In genomic region chr11:103268350-103268749, GRCm38 (mm10) we compare ENCODE assay signal across 10 mouse cellular contexts. TPM values are rescaled to one million over a fixed set of nuclear protein-coding genes. Genes with fewer than 3 reads are reported as not detected.
DNase-seq lines count a peak whose midpoint lies in the region; ATAC-seq and TF ChIP-seq lines count a peak whose summit lies in the region.
"Had no signal": no experiment of that assay in that cellular context is flagged by ENCODE, and none has a peak within 500 bp of the region (broad histone marks: within the 10 kb centered on the region; RNA-seq: fewer than 3 reads in every experiment).

No protein-coding gene starts in this region.

- WGBS in heart, embryonic 11.5 days (ENCODE audit: insufficient replicate concordance) = 86% methylated on average over 4 of the region's 4 CpGs
- WGBS in hindbrain, embryonic 11.5 days = 80% methylated on average over 4 of the region's 4 CpGs
- WGBS in midbrain, embryonic 10.5 days = 87% methylated on average over 4 of the region's 4 CpGs

- no peak overlapping the region for H3K9ac ChIP-seq in heart, embryonic 11.5 days (ENCODE audit: low read depth, low read length)
- H3K9ac ChIP-seq in ES-Bruce4 (ENCODE audit: low read depth, poor library complexity, severe bottlenecking) = 0 out of 2 replicates have a peak overlapping the region, but pooled peaks have one; percentile 21
- peak overlapping the region; percentile 58; the same call in 1 of the 2 replicates for H3K9ac ChIP-seq in hindbrain, embryonic 11.5 days (ENCODE audit: low read depth, low read length)

- no peak for ATAC-seq in heart, embryonic 11.5 days (replicated peaks; ENCODE audit: insufficient number of reproducible peaks, low FRiP score, low TSS enrichment)
- ATAC-seq in hindbrain, embryonic 11.5 days (ENCODE audit: low FRiP score) = no peak

- no peak for TF ChIP-seq EP300 in ES-Bruce4 (IDR thresholded peaks at IDR 0.05; ENCODE audit: insufficient read depth, low read depth, low read length)

- DNase-seq in heart, postnatal 4 days = no peak
- no peak for DNase-seq in hindbrain, embryonic 11.5 days (ENCODE audit: low spot score)
- DNase-seq in midbrain, embryonic 10.5 days (ENCODE audit: low spot score) = no peak
- no peak for DNase-seq in urinary bladder, adult 18-20 months (ENCODE audit: low spot score in 2 of 2)
- DNase-seq in yolk sac, embryonic 10.5 days (ENCODE audit: low spot score) = no peak
- DNase-seq in embryo, embryonic 11 days = no peak

- TF ChIP-seq CTCF in ES-Bruce4 (IDR thresholded peaks at IDR 0.05; ENCODE audit: low read depth, low read length) = no peak

- no peaks in the 10 kb centered on the region for H3K36me3 ChIP-seq in heart, embryonic 11.5 days (ENCODE audit: control insufficient read depth, insufficient read depth, low read length)
- H3K36me3 ChIP-seq in ES-Bruce4 (ENCODE audit: control insufficient read depth, insufficient read depth, low read length, poor library complexity, severe bottlenecking) = no peaks in the 10 kb centered on the region
- H3K36me3 ChIP-seq in hindbrain, embryonic 11.5 days (ENCODE audit: control insufficient read depth, insufficient read depth, low read length) = no peaks in the 10 kb centered on the region
- no peaks in the 10 kb centered on the region for H3K36me3 ChIP-seq in midbrain, embryonic 10.5 days

- no peak overlapping the region for H3K27ac ChIP-seq in heart, embryonic 11.5 days (ENCODE audit: low read depth, low read length)
- no peak overlapping the region for H3K27ac ChIP-seq in ES-Bruce4 (ENCODE audit: insufficient read depth, low read length)
- peak overlapping the region; percentile 93 for H3K27ac ChIP-seq in hindbrain, embryonic 11.5 days (ENCODE audit: low read depth, low read length)
- H3K27ac ChIP-seq in midbrain, embryonic 10.5 days (replicated peaks) = peak overlapping the region; percentile 92

- H3K4me2 ChIP-seq in heart, embryonic 11.5 days = peak overlapping the region; percentile 87
- peak overlapping the region; percentile 63; the same call in 1 of the 2 replicates for H3K4me2 ChIP-seq in hindbrain, embryonic 11.5 days (replicated peaks; ENCODE audit: low read depth, low read length)

- peaks cover 10% of the 10 kb centered on the region; the same call in 1 of the 2 replicates for H3K4me1 ChIP-seq in heart, embryonic 11.5 days (ENCODE audit: control insufficient read depth, insufficient read depth, low read length)
- no peaks in the 10 kb centered on the region for H3K4me1 ChIP-seq in ES-Bruce4 (ENCODE audit: control insufficient read depth, insufficient read depth, low read length)
- H3K4me1 ChIP-seq in hindbrain, embryonic 11.5 days (replicated peaks; ENCODE audit: control insufficient read depth, insufficient read depth, low read length) = peaks cover 8% of the 10 kb centered on the region; the same call in 1 of the 2 replicates
- peaks cover 71% of the 10 kb centered on the region for H3K4me1 ChIP-seq in midbrain, embryonic 10.5 days

- no peaks in the 10 kb centered on the region for H3K9me3 ChIP-seq in heart, embryonic 11.5 days (replicated peaks; ENCODE audit: control insufficient read depth, low read length)
- no peaks in the 10 kb centered on the region for H3K9me3 ChIP-seq in ES-Bruce4 (replicated peaks; ENCODE audit: control insufficient read depth, insufficient read depth, low read length, poor library complexity, severe bottlenecking)
- H3K9me3 ChIP-seq in hindbrain, embryonic 11.5 days (ENCODE audit: control insufficient read depth, low read length) = no peaks in the 10 kb centered on the region
- no peaks in the 10 kb centered on the region for H3K9me3 ChIP-seq in midbrain, embryonic 10.5 days (replicated peaks)
- H3K9me3 ChIP-seq: megakaryocyte, embryonic 14.5 days had no signal

- TF ChIP-seq POLR2A in ES-Bruce4 (IDR thresholded peaks at IDR 0.05; ENCODE audit: insufficient read depth, low read length) = no peak

- H3K27me3 ChIP-seq in heart, embryonic 11.5 days (ENCODE audit: control insufficient read depth, insufficient read depth, low read length) = no peaks in the 10 kb centered on the region
- no peaks in the 10 kb centered on the region for H3K27me3 ChIP-seq in ES-Bruce4 (ENCODE audit: control insufficient read depth, insufficient read depth, low read length, poor library complexity, severe bottlenecking)
- H3K27me3 ChIP-seq in hindbrain, embryonic 11.5 days (ENCODE audit: control insufficient read depth, insufficient read depth, low read length) = no peaks in the 10 kb centered on the region
- H3K27me3 ChIP-seq in midbrain, embryonic 10.5 days (ENCODE audit: low read depth, poor library complexity, severe bottlenecking) = no peaks in the 10 kb centered on the region

- no peak overlapping the region for H3K4me3 ChIP-seq in heart, embryonic 11.5 days (ENCODE audit: low read depth, low read length)
- no peak overlapping the region for H3K4me3 ChIP-seq in ES-Bruce4 (ENCODE audit: low read depth, low read length)
- peak overlapping the region; percentile 37; the same call in 1 of the 2 replicates for H3K4me3 ChIP-seq in hindbrain, embryonic 11.5 days (ENCODE audit: low read depth, low read length)
- H3K4me3 ChIP-seq in midbrain, embryonic 10.5 days = peak overlapping the region; percentile 67

RNA-seq across cellular contexts. Expression of gene Map3k14, which starts 1.1 kb away (rescaled TPM):
- polyA plus RNA-seq in heart, embryonic 11.5 days (2014; fragmentation: Nextera tagmentation; extraction: Ambion mirVana) = 1.4 and 1.7 TPM in 2 replicates
- total RNA-seq in heart, postnatal 4 days (2021) = 1 to 10 TPM; 2.7 to 3.4 TPM
- 2.2 and 3.3 TPM in 2 replicates for polyA plus RNA-seq in ES-Bruce4 (2011; ENCODE audit: insufficient read depth, insufficient read length, low read depth, missing spikeins)
- 3.0 and 3.3 TPM in 2 replicates for polyA plus RNA-seq in hindbrain, embryonic 11.5 days (2014; fragmentation: Nextera tagmentation; extraction: Ambion mirVana)
- polyA plus RNA-seq in midbrain, embryonic 10.5 days (2016; fragmentation: Nextera tagmentation; extraction: Ambion mirVana) = 4.4 and 5.4 TPM in 2 replicates

RNA-seq across cellular contexts. Expression of gene Spata32, which starts 50.1 kb away (rescaled TPM):
- not detected in 2 replicates for polyA plus RNA-seq in heart, embryonic 11.5 days (2014; fragmentation: Nextera tagmentation; extraction: Ambion mirVana)
- not detected for total RNA-seq in heart, postnatal 4 days (2021)
- polyA plus RNA-seq in ES-Bruce4 (2011; ENCODE audit: insufficient read depth, insufficient read length, low read depth, missing spikeins) = not detected in 2 replicates
- not detected in 2 replicates for polyA plus RNA-seq in hindbrain, embryonic 11.5 days (2014; fragmentation: Nextera tagmentation; extraction: Ambion mirVana)
- not detected in 2 replicates for polyA plus RNA-seq in midbrain, embryonic 10.5 days (2016; fragmentation: Nextera tagmentation; extraction: Ambion mirVana)
- polyA plus RNA-seq: heart, postnatal 0 days had no signal

RNA-seq across cellular contexts. Expression of gene 1700023F06Rik, which starts 60.0 kb away (rescaled TPM):
- not detected in 2 replicates for polyA plus RNA-seq in heart, embryonic 11.5 days (2014; fragmentation: Nextera tagmentation; extraction: Ambion mirVana)
- not detected for total RNA-seq in heart, postnatal 4 days (2021)
- 2.0 and 2.2 TPM in 2 replicates for polyA plus RNA-seq in ES-Bruce4 (2011; ENCODE audit: insufficient read depth, insufficient read length, low read depth, missing spikeins)
- polyA plus RNA-seq in hindbrain, embryonic 11.5 days (2014; fragmentation: Nextera tagmentation; extraction: Ambion mirVana) = 0.25 and 0.27 TPM in 2 replicates
- polyA plus RNA-seq in midbrain, embryonic 10.5 days (2016; fragmentation: Nextera tagmentation; extraction: Ambion mirVana) = 0.10 and 0.11 TPM in 2 replicates
- polyA plus RNA-seq: heart, postnatal 0 days had no signal

Comparison
In these comparisons a context has a peak if more than half of its experiments do, and no peak if none do; other contexts are left out.
1. H3K27ac ChIP-seq: peak in hindbrain, embryonic 11.5 days (single experiment) and midbrain, embryonic 10.5 days (single experiment); none in heart, embryonic 11.5 days (single experiment) and ES-Bruce4 (single experiment).
2. H3K4me3 ChIP-seq: peak in hindbrain, embryonic 11.5 days (single experiment) and midbrain, embryonic 10.5 days (single experiment); none in heart, embryonic 11.5 days (single experiment) and ES-Bruce4 (single experiment).